In the genomic region with DNA sequence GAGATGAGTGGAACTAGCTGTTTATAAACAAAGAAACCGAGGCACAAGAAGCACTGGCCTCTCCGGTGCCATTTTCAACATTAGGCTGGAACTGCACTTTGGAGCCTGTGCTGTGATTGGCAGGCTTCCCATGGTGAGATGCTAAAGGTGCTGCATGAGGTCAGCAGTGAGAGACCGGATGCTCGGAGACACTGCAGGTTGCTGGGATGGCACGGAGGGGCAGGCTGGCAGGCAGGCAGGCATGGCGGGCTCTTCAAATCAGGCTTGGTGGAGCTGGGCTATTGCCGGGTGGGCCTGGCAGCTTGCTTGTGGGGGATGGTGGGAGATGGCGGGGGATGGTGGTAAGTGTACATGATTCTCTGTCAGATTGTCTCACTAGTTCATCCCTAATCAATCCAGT, we compare ENCODE assay signal across 13 mouse cellular contexts. TPM values are rescaled to one million over a fixed set of nuclear protein-coding genes. Genes with fewer than 3 reads are reported as not detected.
A peak's percentile ranks its signal among the peaks of the same experiment; 100 is the strongest.
DNase-seq lines count a peak whose midpoint lies in the region; ATAC-seq lines count a peak whose summit lies in the region.
"Had no signal": no experiment of that assay in that cellular context is flagged by ENCODE, and none has a peak within 500 bp of the region (broad histone marks: within the 10 kb centered on the region; RNA-seq: fewer than 3 reads in every experiment).

No protein-coding gene starts in this region.

- no peaks in the 10 kb centered on the region for H3K27me3 ChIP-seq in midbrain, embryonic 11.5 days (ENCODE audit: control insufficient read depth, insufficient read depth, low read length)
- no peaks in the 10 kb centered on the region for H3K27me3 ChIP-seq in midbrain, embryonic 16.5 days (ENCODE audit: control insufficient read depth, insufficient read depth, low read depth, low read length)
- H3K27me3 ChIP-seq in forebrain, embryonic 12.5 days, result no peaks in the 10 kb centered on the region
- H3K27me3 ChIP-seq in midbrain, embryonic 15.5 days (replicated peaks), result no peaks in the 10 kb centered on the region
- H3K27me3 ChIP-seq: heart, embryonic 12.5 days had no signal

- H3K9ac ChIP-seq in midbrain, embryonic 11.5 days (ENCODE audit: low read length), result no peak overlapping the region
- H3K9ac ChIP-seq in midbrain, embryonic 16.5 days (ENCODE audit: low read depth, low read length), result no peak overlapping the region
- no peak overlapping the region for H3K9ac ChIP-seq in forebrain, embryonic 12.5 days
- H3K9ac ChIP-seq in midbrain, embryonic 15.5 days, result no peak overlapping the region
- H3K9ac ChIP-seq: heart, embryonic 12.5 days had no signal

- H3K4me1 ChIP-seq in midbrain, embryonic 11.5 days (ENCODE audit: control insufficient read depth, insufficient read depth, low read length), result no peaks in the 10 kb centered on the region
- H3K4me1 ChIP-seq in midbrain, embryonic 16.5 days (ENCODE audit: control insufficient read depth, insufficient read depth, low read length), result 0 out of 2 replicates have a peak, but pooled peaks cover 2% of the 10 kb centered on the region
- peaks cover 8% of the 10 kb centered on the region for H3K4me1 ChIP-seq in forebrain, embryonic 12.5 days
- peaks cover 4% of the 10 kb centered on the region for H3K4me1 ChIP-seq in midbrain, embryonic 15.5 days

- no peaks in the 10 kb centered on the region for H3K9me3 ChIP-seq in midbrain, embryonic 11.5 days (ENCODE audit: control insufficient read depth, low read length)
- H3K9me3 ChIP-seq in midbrain, embryonic 16.5 days (replicated peaks; ENCODE audit: control insufficient read depth, low read length, poor library complexity, severe bottlenecking), result no peaks in the 10 kb centered on the region
- H3K9me3 ChIP-seq in forebrain, embryonic 12.5 days, result no peaks in the 10 kb centered on the region
- H3K9me3 ChIP-seq in midbrain, embryonic 15.5 days, result no peaks in the 10 kb centered on the region
- H3K9me3 ChIP-seq: heart, embryonic 12.5 days had no signal

- no peak overlapping the region for H3K4me2 ChIP-seq in midbrain, embryonic 11.5 days
- H3K4me2 ChIP-seq in midbrain, embryonic 16.5 days (ENCODE audit: low read length), result no peak overlapping the region
- H3K4me2 ChIP-seq in forebrain, embryonic 12.5 days, result no peak overlapping the region
- H3K4me2 ChIP-seq in midbrain, embryonic 15.5 days, result no peak overlapping the region
- H3K4me2 ChIP-seq: heart, embryonic 12.5 days had no signal

- H3K27ac ChIP-seq in midbrain, embryonic 11.5 days (ENCODE audit: low read depth, low read length), result no peak overlapping the region
- H3K27ac ChIP-seq in midbrain, embryonic 16.5 days (ENCODE audit: low read length), result no peak overlapping the region
- no peak overlapping the region for H3K27ac ChIP-seq in forebrain, embryonic 12.5 days
- H3K27ac ChIP-seq in midbrain, embryonic 15.5 days, result no peak overlapping the region

- no peak overlapping the region for H3K4me3 ChIP-seq in midbrain, embryonic 11.5 days (ENCODE audit: low read depth, low read length)
- H3K4me3 ChIP-seq in midbrain, embryonic 16.5 days (ENCODE audit: low read depth, low read length), result no peak overlapping the region
- H3K4me3 ChIP-seq in forebrain, embryonic 12.5 days (replicated peaks), result no peak overlapping the region
- no peak overlapping the region for H3K4me3 ChIP-seq in midbrain, embryonic 15.5 days
- H3K4me3 ChIP-seq: heart, embryonic 12.5 days had no signal

- no peak for ATAC-seq in midbrain, embryonic 11.5 days (ENCODE audit: low FRiP score)
- no peak for ATAC-seq in midbrain, embryonic 16.5 days
- peak; percentile 45; the same call in 1 of the 2 replicates for ATAC-seq in forebrain, embryonic 12.5 days (ENCODE audit: low FRiP score)
- peak; percentile 50 for ATAC-seq in midbrain, embryonic 15.5 days (replicated peaks)
- ATAC-seq: intestine, postnatal 0 days had no signal

- DNase-seq in midbrain, embryonic 11.5 days (ENCODE audit: low spot score, missing footprints), result peak; percentile 70
- DNase-seq in cerebellum, adult 8-10 months, result peak; percentile 57
- DNase-seq in lung, postnatal 14 days, result no peak
- DNase-seq in lung, postnatal 4 days, result no peak
- no peak for DNase-seq in spleen, postnatal 10 days (ENCODE audit: low spot score in 2 of 2)
- DNase-seq: adrenal gland, postnatal 10 days; lung, adult 2 months; thymus, adult 18-20 months had no signal

- 67% methylated on average over 8 of the region's 8 CpGs for WGBS in midbrain, embryonic 11.5 days
- WGBS in midbrain, embryonic 16.5 days, result 48% methylated on average over 8 of the region's 8 CpGs
- WGBS in forebrain, embryonic 12.5 days, result 54% methylated on average over 8 of the region's 8 CpGs
- WGBS in midbrain, embryonic 15.5 days, result 48% methylated on average over 8 of the region's 8 CpGs

- H3K36me3 ChIP-seq in midbrain, embryonic 11.5 days (ENCODE audit: control insufficient read depth, insufficient read depth, low read length), result no peaks in the 10 kb centered on the region
- H3K36me3 ChIP-seq in midbrain, embryonic 16.5 days (ENCODE audit: control insufficient read depth, insufficient read depth, low read length), result no peaks in the 10 kb centered on the region
- no peaks in the 10 kb centered on the region for H3K36me3 ChIP-seq in forebrain, embryonic 12.5 days (replicated peaks)
- no peaks in the 10 kb centered on the region for H3K36me3 ChIP-seq in midbrain, embryonic 15.5 days (replicated peaks)
- H3K36me3 ChIP-seq: heart, embryonic 12.5 days had no signal

RNA-seq across cellular contexts. Expression of a gene that starts 15.6 kb away (rescaled TPM):
- 2.9 and 3.3 TPM in 2 replicates for polyA plus RNA-seq in midbrain, embryonic 11.5 days (2014; fragmentation: Nextera tagmentation; extraction: Ambion mirVana)
- polyA plus RNA-seq in midbrain, embryonic 16.5 days (2015; fragmentation: Nextera tagmentation; extraction: Ambion mirVana), result 4.5 and 4.6 TPM in 2 replicates
- 6.6 and 7.2 TPM in 2 replicates for polyA plus RNA-seq in forebrain, embryonic 12.5 days (2016; fragmentation: Nextera tagmentation; extraction: Ambion mirVana)
- polyA plus RNA-seq in midbrain, embryonic 15.5 days (2015; fragmentation: Nextera tagmentation; extraction: Ambion mirVana), result 4.5 TPM in 2 replicates

Comparison
In these comparisons a context has a peak if more than half of its experiments do, and no peak if none do; other contexts are left out.
1. ATAC-seq: peak in forebrain, embryonic 12.5 days (single experiment) and midbrain, embryonic 15.5 days (single experiment); none in midbrain, embryonic 11.5 days (single experiment) and midbrain, embryonic 16.5 days (single experiment).
2. DNase-seq: peak in midbrain, embryonic 11.5 days (single experiment) and cerebellum, adult 8-10 months (single experiment); none in lung, postnatal 14 days (single experiment), lung, postnatal 4 days (0 of 2) and spleen, postnatal 10 days (0 of 2).